Mouse (Mus musculus) mature B cell (primary cell): ENCODE measurements around the gene Gpx4.

Source experiments
- in situ Hi-C: fragments of 300-500 bp; cut with MboI; formaldehyde crosslinking; loops from 2 replicates; pipeline ENCODE4 v1.14.3; 2019

Gpx4 gene

GRCm38 (mm10) chr10:80074813-80075601, 28.0 kb downstream of the Gpx4 start:
- in situ Hi-C loops: no loop called here

DNA sequence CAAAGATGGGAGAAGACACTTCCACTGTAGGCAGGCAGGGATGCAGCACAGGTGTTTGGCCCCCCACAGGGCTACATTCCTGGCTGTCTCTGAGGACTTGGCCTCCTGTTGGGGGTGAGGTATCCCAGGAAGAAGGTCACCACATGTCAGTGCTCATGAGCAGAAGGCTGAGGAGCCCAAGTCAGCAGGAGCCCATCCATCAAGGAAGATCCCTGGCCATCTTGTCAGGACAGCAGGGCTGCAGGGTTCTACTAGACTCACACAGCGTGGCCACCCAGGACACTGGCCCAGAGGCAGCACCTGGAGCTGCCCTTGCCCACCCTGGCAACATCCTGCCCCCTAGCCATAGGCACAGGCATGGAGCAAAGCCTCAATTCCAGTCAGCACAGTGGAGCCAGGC, 29.0 kb downstream of the Gpx4 start:
- in situ Hi-C loops: no loop called here

DNA sequence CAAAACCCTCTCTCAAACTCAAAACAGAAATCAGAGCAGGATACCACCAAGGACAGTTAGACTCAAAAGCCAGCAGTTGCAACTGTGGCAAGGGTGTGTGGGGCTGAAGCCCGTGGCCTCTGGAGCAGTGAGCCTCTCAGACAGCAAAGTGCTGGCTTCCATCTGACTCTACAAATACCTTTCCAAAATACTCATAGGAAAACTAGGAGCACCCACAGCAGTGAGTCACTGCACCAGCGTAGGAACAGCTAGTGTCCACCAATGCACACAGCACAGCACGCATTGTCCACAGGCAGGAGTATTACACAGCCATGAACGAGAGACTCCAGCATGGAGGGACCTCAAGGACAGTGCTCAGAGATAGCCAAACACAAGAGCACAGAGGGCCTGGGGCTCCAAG, 29.4 kb downstream of the Gpx4 start:
- in situ Hi-C loops: no loop called here

DNA sequence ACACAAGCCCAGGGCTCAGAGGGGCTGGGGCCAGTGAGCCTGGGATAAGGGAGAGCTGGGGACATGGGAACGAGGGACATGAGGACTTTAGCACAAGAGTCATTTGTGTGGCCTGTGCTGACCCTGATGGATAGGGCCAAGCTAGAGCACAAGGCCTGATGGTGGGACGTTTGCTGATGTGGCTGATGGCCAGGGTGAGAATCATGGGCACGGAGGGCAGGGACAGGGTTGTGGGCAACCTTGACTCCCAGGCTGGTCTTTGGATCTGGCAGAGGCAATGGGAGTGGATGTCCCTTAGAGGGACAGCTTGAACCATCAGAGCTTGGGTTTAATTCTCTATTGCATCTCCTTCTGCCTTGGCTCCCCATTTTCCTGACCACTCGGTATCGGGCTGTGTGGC, 30.3 kb downstream of the Gpx4 start:
- in situ Hi-C loops: no loop called here

DNA sequence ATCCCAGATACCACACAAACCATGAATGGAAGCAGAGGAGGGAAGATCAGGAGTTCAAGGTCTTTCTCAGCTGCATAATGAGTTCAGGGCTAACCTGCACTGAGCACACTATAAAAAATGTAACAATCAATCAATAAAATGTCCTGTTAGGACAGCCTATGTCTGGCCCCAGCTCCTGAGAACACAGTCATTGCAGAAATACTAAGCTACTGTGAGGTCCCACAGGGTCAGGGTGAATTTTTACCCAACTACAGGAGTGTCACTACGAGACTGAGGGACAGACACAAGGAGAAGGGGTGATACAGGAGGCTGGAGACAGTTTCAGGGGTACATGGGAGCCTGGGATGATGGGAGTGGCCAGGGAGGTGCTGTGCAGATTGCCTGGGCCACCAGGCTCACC, 31.4 kb downstream of the Gpx4 start:
- in situ Hi-C loops: no loop called here

GRCm38 (mm10) chr10:80080396-80081070, 33.6 kb downstream of the Gpx4 start:
- in situ Hi-C loops: no loop called here

DNA sequence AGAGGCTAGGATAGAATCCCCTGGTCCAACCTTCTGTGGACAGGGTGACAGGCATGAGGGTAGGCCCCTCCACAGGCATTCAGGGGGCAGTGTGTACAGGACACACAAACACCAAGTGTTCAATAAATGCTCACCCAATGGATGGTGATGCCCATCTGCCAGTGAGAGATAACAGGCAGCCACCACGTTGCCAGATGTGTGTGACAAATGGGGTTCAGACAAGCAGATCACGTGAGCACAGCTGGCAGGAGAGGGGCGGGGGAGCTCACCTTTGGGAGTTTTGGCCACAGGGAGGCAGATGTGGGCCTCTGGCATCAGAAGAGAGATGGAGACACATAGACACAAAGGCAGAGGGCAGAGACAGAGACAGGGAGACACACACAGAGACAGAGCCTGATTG, 34.1 kb downstream of the Gpx4 start:
- in situ Hi-C loops: no loop called here

- in situ Hi-C loops: no loop called here
These were observed 38.0 kb downstream of the Gpx4 start for GRCm38 (mm10) chr10:80084817-80085487.

- in situ Hi-C loops: no loop called here
These were observed 39.9 kb downstream of the Gpx4 start for GRCm38 (mm10) chr10:80086847-80087246.

- in situ Hi-C loops: no loop called here
These were observed 40.5 kb downstream of the Gpx4 start for GRCm38 (mm10) chr10:80087483-80087882.

GRCm38 (mm10) chr10:80089146-80089545, 42.2 kb downstream of the Gpx4 start:
- in situ Hi-C loops: no loop called here

- in situ Hi-C loops: no loop called here
These were observed 44.6 kb downstream of the Gpx4 start for GRCm38 (mm10) chr10:80091527-80091926.

DNA sequence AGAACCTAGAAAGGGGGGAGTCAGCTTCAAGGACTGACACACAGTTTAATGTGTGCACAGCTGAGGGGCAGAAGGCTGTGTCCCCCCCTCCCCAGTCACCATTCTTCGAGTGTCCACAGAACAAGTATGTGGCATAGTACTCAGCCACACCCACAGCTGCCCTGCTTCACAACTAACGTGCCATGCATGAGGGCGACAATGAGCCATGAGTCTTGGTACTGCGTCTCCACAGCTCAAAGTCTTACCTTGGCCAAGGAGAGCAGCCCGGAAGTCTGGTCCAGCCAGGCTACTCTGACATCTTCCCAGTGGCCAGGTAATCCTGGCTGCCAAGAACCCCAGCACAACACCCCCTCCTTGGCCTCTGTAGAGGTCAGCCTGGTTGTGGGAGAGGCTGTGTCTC, 45.7 kb downstream of the Gpx4 start:
- in situ Hi-C loops: no loop called here

GRCm38 (mm10) chr10:80094085-80094484, 47.1 kb downstream of the Gpx4 start:
- in situ Hi-C loops: no loop called here

- in situ Hi-C loops: no loop called here
These were observed 47.7 kb downstream of the Gpx4 start for GRCm38 (mm10) chr10:80094684-80095083.

DNA sequence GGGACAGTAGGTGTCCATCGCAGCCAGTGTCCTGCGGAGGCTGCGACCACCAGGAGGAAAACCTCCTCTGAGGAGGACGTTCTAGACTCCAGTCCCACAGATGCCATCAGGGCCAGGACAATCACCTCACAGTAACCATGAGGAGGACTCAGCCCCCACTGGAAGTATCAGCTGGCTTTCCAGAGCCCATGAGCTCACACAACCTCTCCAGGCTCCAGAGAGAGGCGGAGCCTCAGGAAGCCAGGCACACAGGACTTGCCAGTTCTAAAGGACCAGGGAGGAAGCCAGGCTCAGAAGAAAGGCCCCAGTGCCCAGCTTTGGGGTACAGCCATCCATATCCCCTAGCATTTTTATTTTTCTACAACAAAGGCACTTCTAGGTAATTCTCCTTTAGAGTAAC, 48.6 kb downstream of the Gpx4 start:
- in situ Hi-C loops: no loop called here

DNA sequence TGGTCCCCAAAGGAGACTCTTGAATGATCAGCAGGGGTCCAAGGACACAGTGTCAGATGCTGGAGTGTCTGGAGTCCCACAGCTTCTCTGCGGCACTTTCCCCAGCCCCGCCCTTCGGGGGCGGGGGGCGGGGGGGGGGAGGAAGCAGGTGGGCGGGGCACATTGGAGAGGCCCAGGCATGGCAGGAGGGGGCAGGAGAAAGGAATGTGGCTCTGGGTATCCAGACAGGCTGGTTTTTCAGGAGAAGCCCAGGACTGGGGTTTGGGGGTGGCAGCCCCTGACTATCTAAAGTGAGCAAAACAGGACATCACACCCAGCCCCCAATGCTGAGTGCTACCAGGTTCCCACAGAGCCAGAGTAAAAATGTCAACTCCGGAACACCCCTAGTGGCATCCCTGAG, 50.3 kb downstream of the Gpx4 start:
- in situ Hi-C loops: no loop called here

- in situ Hi-C loops: no loop called here
These were observed 51.7 kb downstream of the Gpx4 start for GRCm38 (mm10) chr10:80098630-80099029.

DNA sequence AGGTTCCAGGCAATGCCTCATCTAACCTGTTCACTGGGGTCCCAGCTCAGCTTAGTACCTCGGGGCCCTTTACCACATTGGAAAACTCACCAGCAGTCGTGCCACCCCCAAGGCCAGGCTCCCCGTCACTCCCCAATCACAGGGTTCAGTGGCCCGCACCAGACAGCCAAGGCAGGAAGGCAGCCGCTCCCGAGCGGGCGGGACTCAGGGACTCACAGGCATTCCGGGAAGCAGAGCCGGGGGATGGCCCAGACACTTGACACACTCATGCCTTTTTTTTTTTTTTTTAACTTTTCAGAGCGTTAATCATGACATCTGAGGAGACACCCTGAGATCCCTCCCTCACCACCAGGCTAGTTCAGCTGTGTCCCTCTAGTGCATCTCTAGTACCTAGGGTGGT, 54.0 kb downstream of the Gpx4 start:
- in situ Hi-C loops: no loop called here

DNA sequence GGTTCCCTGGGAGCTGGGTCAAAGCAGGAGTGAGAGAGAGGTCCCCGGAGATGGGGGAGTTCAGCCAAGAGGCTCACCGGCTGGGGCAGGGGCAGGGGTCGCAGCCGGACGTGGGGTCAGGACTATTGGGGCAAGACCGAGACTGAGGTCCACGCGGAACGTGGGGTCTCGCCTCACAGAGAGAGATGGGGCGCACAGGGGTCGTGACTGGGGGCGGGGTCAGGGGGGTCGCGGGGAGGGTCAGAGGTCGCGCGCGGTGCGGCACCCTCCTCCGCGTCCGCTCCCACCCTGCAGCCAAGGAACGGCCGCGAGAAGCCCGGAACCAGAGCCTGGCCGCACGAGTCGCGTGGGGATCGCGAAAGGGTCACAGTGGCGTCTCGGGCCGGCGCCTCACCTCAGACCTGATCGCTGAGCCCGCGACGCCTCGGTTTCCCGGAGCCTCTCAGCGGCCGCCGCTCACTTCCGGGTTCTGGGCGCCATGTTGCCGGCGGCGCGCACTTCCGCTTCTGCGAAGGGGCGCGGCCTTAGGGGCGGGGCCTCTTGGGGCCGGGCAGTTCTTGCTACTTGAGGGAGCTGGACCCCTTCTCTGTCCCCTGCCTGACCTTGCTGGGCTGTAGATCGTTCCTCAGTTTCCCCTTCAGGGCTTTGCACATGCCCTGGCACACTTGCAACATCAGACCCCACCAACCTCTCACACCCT, 55.4 kb downstream of the Gpx4 start:
- in situ Hi-C loops: no loop called here

DNA sequence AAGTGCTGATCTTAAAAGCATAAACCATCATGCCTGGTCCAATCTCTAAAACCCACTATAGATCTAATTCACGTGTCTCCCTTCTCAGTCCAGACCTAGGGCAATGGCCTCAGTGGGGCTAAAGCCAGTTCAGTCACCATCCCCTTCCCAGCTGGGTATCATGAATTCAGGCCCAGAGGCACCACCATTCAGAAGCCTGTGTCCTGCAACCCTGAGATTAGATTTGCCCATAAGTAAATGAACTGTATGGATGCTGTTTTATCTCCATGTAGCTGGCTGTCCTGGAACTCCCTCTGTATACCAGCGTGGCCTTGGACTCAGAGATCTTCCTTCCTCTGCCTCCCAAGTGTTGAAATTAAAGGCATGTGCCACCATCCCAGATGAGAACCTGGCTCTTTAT, 56.1 kb downstream of the Gpx4 start:
- in situ Hi-C loops: no loop called here

- in situ Hi-C loops: no loop called here
These were observed 57.2 kb downstream of the Gpx4 start for GRCm38 (mm10) chr10:80104181-80104580.
